Mouse (Mus musculus): ENCODE results near the gene Thegl. TPM values are rescaled to one million over a fixed set of nuclear protein-coding genes. Genes with fewer than 3 reads are reported as not detected.

Thegl gene
- total and polyA plus RNA-seq, 2 experiments from 2014 or later = 0.38 to 1.0 TPM

DNA sequence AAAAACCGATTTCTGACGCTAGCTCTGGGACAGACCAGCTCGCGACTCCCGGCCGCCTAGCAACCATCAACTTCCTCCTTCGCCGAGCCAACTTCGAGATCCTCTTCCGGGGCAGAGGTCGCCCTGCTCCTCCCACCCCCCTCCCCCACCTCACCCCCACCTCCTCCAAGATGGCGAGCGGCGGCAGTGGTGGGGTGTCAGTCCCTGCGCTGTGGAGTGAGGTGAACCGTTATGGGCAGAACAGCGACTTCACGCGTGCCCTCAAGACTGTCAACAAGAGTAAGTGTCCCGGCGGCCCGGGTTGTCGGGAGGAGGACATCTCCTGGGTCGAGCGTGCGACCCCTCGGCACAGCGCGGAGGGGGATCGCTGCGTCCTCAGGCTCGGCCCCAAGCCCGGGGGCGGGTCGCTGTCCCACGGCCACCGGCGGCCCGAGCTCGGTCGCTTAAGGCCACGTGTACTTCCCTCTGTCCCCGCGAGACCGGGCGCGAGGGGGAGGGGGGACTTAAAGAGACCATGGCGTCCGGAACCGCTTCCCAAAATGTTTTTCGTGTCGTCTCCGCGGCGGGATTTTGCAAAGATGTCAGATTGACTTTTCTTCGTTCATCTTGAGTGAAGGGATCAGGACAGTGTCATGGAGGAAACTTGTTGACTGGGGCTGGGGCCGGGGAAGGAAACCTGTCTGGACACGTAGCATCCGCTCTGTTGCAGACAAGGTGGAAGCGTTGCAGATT is 41.1 kb upstream of the Thegl start, which contains the start of gene Srp72:
TSS of gene Srp72 (plus strand) at position 130 of the 732 bp plus-strand sequence.
- peak within 1 kb of the TSS; percentile 89 for H3K4me2 ChIP-seq (ENCODE audit: low read depth, low read length, poor library complexity, severe bottlenecking)
- peaks cover 13% of the 10 kb centered on the region; the same call in 1 of the 2 replicates for H3K4me1 ChIP-seq (ENCODE audit: insufficient read depth, low read length)
- peak within 1 kb of the TSS; percentile 91 for H3K27ac ChIP-seq (ENCODE audit: low read depth, low read length)
- under 1% methylated on average over 58 of the region's 60 CpGs for WGBS
- no peaks in the 10 kb centered on the region for H3K27me3 ChIP-seq (ENCODE audit: insufficient read depth, low read length)
- peak; percentile 96 for ATAC-seq (ENCODE audit: low FRiP score)
- H3K4me3 ChIP-seq (ENCODE audit: low read depth, low read length) = peak within 1 kb of the TSS; percentile 91
- H3K9ac ChIP-seq (replicated peaks; ENCODE audit: low read length, poor library complexity, severe bottlenecking) = peak within 1 kb of the TSS; percentile 90
- TF ChIP-seq CTCF (IDR thresholded peaks at IDR 0.05) = no peak
- DNase-seq (ENCODE audit: low spot score) = peak; percentile 91
- H3K36me3 ChIP-seq (ENCODE audit: insufficient read depth, low read length) = peaks cover 11% of the 10 kb centered on the region; the same call in 1 of the 2 replicates
- H3K9me3 ChIP-seq (ENCODE audit: low read length) = no peaks in the 10 kb centered on the region

- H3K36me3 ChIP-seq (ENCODE audit: insufficient read depth, low read length) = peaks cover 18% of the 10 kb centered on the region
- TF ChIP-seq CTCF (IDR thresholded peaks at IDR 0.05) = no peak
- no peak for DNase-seq (ENCODE audit: low spot score)
- no peak overlapping the region for H3K9ac ChIP-seq (replicated peaks; ENCODE audit: low read length, poor library complexity, severe bottlenecking)
- 89% methylated on average over 8 of the region's 8 CpGs for WGBS
- no peaks in the 10 kb centered on the region for H3K9me3 ChIP-seq (ENCODE audit: low read length)
- H3K4me3 ChIP-seq (ENCODE audit: low read depth, low read length) = peak overlapping the region; percentile 91
- H3K4me2 ChIP-seq (ENCODE audit: low read depth, low read length, poor library complexity, severe bottlenecking) = peak overlapping the region; percentile 54
- no peak for ATAC-seq (ENCODE audit: low FRiP score)
- H3K27ac ChIP-seq (ENCODE audit: low read depth, low read length) = no peak overlapping the region
- peaks cover 13% of the 10 kb centered on the region; the same call in 1 of the 2 replicates for H3K4me1 ChIP-seq (ENCODE audit: insufficient read depth, low read length)
- no peaks in the 10 kb centered on the region for H3K27me3 ChIP-seq (ENCODE audit: insufficient read depth, low read length)
Measured at GRCm38 (mm10) chr5:76975736-76976135, 40.1 kb upstream of the Thegl start.

GRCm38 (mm10) chr5:76984015-76984414 is 31.8 kb upstream of the Thegl start:
- Histone ChIP-seq H3K4me2 (ENCODE audit: low read depth, low read length, poor library complexity, severe bottlenecking) (no peak overlapping the region), H3K9ac (replicated peaks; ENCODE audit: low read length, poor library complexity, severe bottlenecking) (no peak overlapping the region), H3K36me3 (ENCODE audit: insufficient read depth, low read length) (peaks cover 65% of the 10 kb centered on the region), H3K9me3 (ENCODE audit: low read length) (no peaks in the 10 kb centered on the region), H3K27me3 (ENCODE audit: insufficient read depth, low read length) (no peaks in the 10 kb centered on the region), H3K4me1 (ENCODE audit: insufficient read depth, low read length) (no peaks in the 10 kb centered on the region), H3K4me3 (ENCODE audit: low read depth, low read length) (no peak overlapping the region), H3K27ac (ENCODE audit: low read depth, low read length) (no peak overlapping the region)
- 97% methylated on average over 11 of the region's 11 CpGs for WGBS
- DNase-seq (ENCODE audit: low spot score) (no peak), ATAC-seq (ENCODE audit: low FRiP score) (no peak)
- no peak for TF ChIP-seq CTCF (IDR thresholded peaks at IDR 0.05)

- H3K27me3 ChIP-seq (ENCODE audit: insufficient read depth, low read length) = no peaks in the 10 kb centered on the region
- H3K36me3 ChIP-seq (ENCODE audit: insufficient read depth, low read length) = peaks cover 53% of the 10 kb centered on the region
- H3K4me1 ChIP-seq (ENCODE audit: insufficient read depth, low read length) = no peaks in the 10 kb centered on the region
- WGBS = 97% methylated on average over 3 of the region's 3 CpGs
- H3K9me3 ChIP-seq (ENCODE audit: low read length) = no peaks in the 10 kb centered on the region
- no peak for DNase-seq (ENCODE audit: low spot score)
- H3K9ac ChIP-seq (replicated peaks; ENCODE audit: low read length, poor library complexity, severe bottlenecking) = no peak overlapping the region
- H3K4me2 ChIP-seq (ENCODE audit: low read depth, low read length, poor library complexity, severe bottlenecking) = no peak overlapping the region
- TF ChIP-seq CTCF (IDR thresholded peaks at IDR 0.05) = no peak
- ATAC-seq (ENCODE audit: low FRiP score) = no peak
- no peak overlapping the region for H3K4me3 ChIP-seq (ENCODE audit: low read depth, low read length)
- H3K27ac ChIP-seq (ENCODE audit: low read depth, low read length) = no peak overlapping the region
Measured at GRCm38 (mm10) chr5:76990789-76991188, 25.0 kb upstream of the Thegl start.

GRCm38 (mm10) chr5:76993174-76993814 is 22.5 kb upstream of the Thegl start:
- Histone ChIP-seq H3K4me2 (ENCODE audit: low read depth, low read length, poor library complexity, severe bottlenecking) (no peak overlapping the region), H3K27ac (ENCODE audit: low read depth, low read length) (no peak overlapping the region), H3K9me3 (ENCODE audit: low read length) (no peaks in the 10 kb centered on the region), H3K36me3 (ENCODE audit: insufficient read depth, low read length) (peaks cover 46% of the 10 kb centered on the region), H3K9ac (replicated peaks; ENCODE audit: low read length, poor library complexity, severe bottlenecking) (no peak overlapping the region), H3K4me1 (ENCODE audit: insufficient read depth, low read length) (no peaks in the 10 kb centered on the region), H3K4me3 (ENCODE audit: low read depth, low read length) (no peak overlapping the region), H3K27me3 (ENCODE audit: insufficient read depth, low read length) (no peaks in the 10 kb centered on the region)
- no peak for TF ChIP-seq CTCF (IDR thresholded peaks at IDR 0.05)
- ATAC-seq (ENCODE audit: low FRiP score) (no peak), DNase-seq (ENCODE audit: low spot score) (no peak)
- 95% methylated on average over 5 of the region's 5 CpGs for WGBS

GRCm38 (mm10) chr5:76998416-76998815 is 17.4 kb upstream of the Thegl start:
- DNase-seq (ENCODE audit: low spot score) (peak; percentile 90), ATAC-seq (ENCODE audit: low FRiP score) (0 out of 2 replicates have a peak, but pooled peaks have one; percentile 69)
- peaks cover 25% of the 10 kb centered on the region for H3K36me3 ChIP-seq (ENCODE audit: insufficient read depth, low read length)
- H3K27ac ChIP-seq (ENCODE audit: low read depth, low read length) = no peak overlapping the region
- H3K4me2 ChIP-seq (ENCODE audit: low read depth, low read length, poor library complexity, severe bottlenecking) = no peak overlapping the region
- H3K9ac ChIP-seq (replicated peaks; ENCODE audit: low read length, poor library complexity, severe bottlenecking) = no peak overlapping the region
- H3K4me3 ChIP-seq (ENCODE audit: low read depth, low read length) = no peak overlapping the region
- H3K27me3 ChIP-seq (ENCODE audit: insufficient read depth, low read length) = no peaks in the 10 kb centered on the region
- H3K4me1 ChIP-seq (ENCODE audit: insufficient read depth, low read length) = no peaks in the 10 kb centered on the region
- peak; percentile 85 for TF ChIP-seq CTCF (IDR thresholded peaks at IDR 0.05)
- H3K9me3 ChIP-seq (ENCODE audit: low read length) = no peaks in the 10 kb centered on the region
- 37% methylated on average over 5 of the region's 5 CpGs for WGBS

Measured in midbrain, postnatal 0 days (tissue).